Mouse (Mus musculus) limb, embryonic 14.5 days (tissue): ENCODE measurements around the gene Chst10. TPM values are rescaled to one million over a fixed set of nuclear protein-coding genes. Genes with fewer than 3 reads are reported as not detected.

Experiments
- ATAC-seq: fragments of 200-750 bp; cut with Nextera tagmentation; 2 replicates; pipeline ENCODE4 v1.8.0; 2017; ENCODE audit warnings: low read depth, moderate number of reproducible peaks, moderate TSS enrichment; ENCODE audit not compliant: low FRiP score
- DNase-seq: peaks from one replicate; pipeline ENCODE4 v3.0.0-alpha.2; 2015; ENCODE audit warnings: low spot score
- H3K27ac ChIP-seq: fragments of 300-500 bp; sonication (generic); replicated peaks from 2 replicates; pipeline ENCODE4 v1.5.1; 2014; ENCODE audit warnings: low read depth, mild to moderate bottlenecking, low read length, moderate library complexity, mixed read lengths
- H3K27me3 ChIP-seq: fragments of 300-500 bp; sonication (generic); 2 replicates; pipeline ENCODE4 v1.6.1; 2014; ENCODE audit warnings: low read length, mixed read lengths; ENCODE audit not compliant: control insufficient read depth, insufficient read depth
- H3K36me3 ChIP-seq: fragments of 300-500 bp; sonication (generic); 2 replicates; pipeline ENCODE4 v1.6.1; 2014; ENCODE audit warnings: mild to moderate bottlenecking, low read length, moderate library complexity, mixed read lengths; ENCODE audit not compliant: control insufficient read depth, insufficient read depth
- H3K4me1 ChIP-seq: fragments of 300-500 bp; sonication (generic); 2 replicates; pipeline ENCODE4 v1.6.1; 2014; ENCODE audit warnings: antibody characterized with exemption, low read length, mixed read lengths; ENCODE audit not compliant: control insufficient read depth, insufficient read depth
- H3K4me2 ChIP-seq: fragments of 300-500 bp; sonication (generic); replicated peaks from 2 replicates; pipeline ENCODE4 v1.6.1; 2014; ENCODE audit warnings: low read depth, mild to moderate bottlenecking, low read length, moderate library complexity; ENCODE audit not compliant: severe bottlenecking
- H3K4me3 ChIP-seq: fragments of 300-500 bp; sonication (generic); replicated peaks from 2 replicates; pipeline ENCODE4 v1.5.1; 2014; ENCODE audit warnings: low read length
- H3K9ac ChIP-seq: fragments of 300-500 bp; sonication (generic); 2 replicates; pipeline ENCODE4 v1.6.1; 2014; ENCODE audit warnings: mild to moderate bottlenecking, low read depth, low read length, moderate library complexity; ENCODE audit not compliant: severe bottlenecking
- H3K9me3 ChIP-seq: fragments of 300-500 bp; sonication (generic); 2 replicates; pipeline ENCODE4 v1.6.1; 2016; ENCODE audit warnings: low read length; ENCODE audit not compliant: control insufficient read depth
- POLR2A ChIP-seq: fragments of 200-500 bp; IDR thresholded peaks from 2 replicates; pipeline ENCODE4 v1.8.0; 2012; ENCODE audit warnings: inconsistent platforms, mild to moderate bottlenecking, moderate library complexity, borderline replicate concordance; ENCODE audit not compliant: insufficient read depth, insufficient read length; ENCODE audit errors: extremely low read depth
- WGBS: fragments of 180-500 bp; shearing (Covaris S2); extraction: QIAGEN DNeasy Blood & Tissue Kit; methylation state at CpG from one replicate; pipeline ENCODE4 v1.1.7; 2014; 5-methylcytosine and 5-hydroxymethylcytosine counted together
- polyA plus RNA-seq, 2 experiments: library from polyadenylated mRNA; depleted of rRNA in 1 of 2; stranded (reverse) in 1 of 2; unstranded in 1 of 2; fragments of >200 nt; fragmentation: Nextera tagmentation in 1 of 2; extraction: Ambion mirVana in 1 of 2; gene quantifications; 2 replicates each; pipeline versions ENCODE4 v1.2.1 to v1.2.3; 2012 to 2014

Chst10 gene
- polyA plus RNA-seq (2012; rRNA removed) (5.2 and 5.4 TPM in 2 replicates), polyA plus RNA-seq (2014; fragmentation: Nextera tagmentation; extraction: Ambion mirVana) (10.7 and 11.7 TPM in 2 replicates)

- ATAC-seq (peak; percentile 86), DNase-seq (peak; percentile 75)
- Histone ChIP-seq H3K4me1 (no peaks in the 10 kb centered on the region), H3K9ac (peak within 1 kb of the TSS; percentile 72), H3K27ac (0 out of 2 replicates have a peak within 1 kb of the TSS, but pooled peaks have one; percentile 10), H3K4me2 (peak within 1 kb of the TSS; percentile 67), H3K9me3 (no peaks in the 10 kb centered on the region), H3K4me3 (peak within 1 kb of the TSS; percentile 61), H3K27me3 (no peaks in the 10 kb centered on the region; the same call in 1 of the 2 replicates), H3K36me3 (no peaks in the 10 kb centered on the region)
- under 1% methylated on average over 61 of the region's 67 CpGs for WGBS
- no peak for TF ChIP-seq POLR2A
Observed at GRCm38 (mm10) chr1:38897431-38898248, at the start of gene Chst10. TSS of gene Chst10 (minus strand) at chr1:38898161.

- DNase-seq (peak; percentile 64), ATAC-seq (no peak)
- H3K4me2 ChIP-seq, result no peak overlapping the region
- no peaks in the 10 kb centered on the region for H3K9me3 ChIP-seq
- H3K27me3 ChIP-seq, result no peaks in the 10 kb centered on the region
- H3K36me3 ChIP-seq, result no peaks in the 10 kb centered on the region
- TF ChIP-seq POLR2A, result no peak
- WGBS, result 5% methylated on average over 5 of the region's 5 CpGs
- H3K27ac ChIP-seq, result no peak overlapping the region
- no peaks in the 10 kb centered on the region for H3K4me1 ChIP-seq
- H3K9ac ChIP-seq, result no peak overlapping the region
- H3K4me3 ChIP-seq, result no peak overlapping the region
Observed at GRCm38 (mm10) chr1:38939608-38940007, 41.6 kb upstream of the Chst10 start.

- H3K27ac ChIP-seq, result no peak within 1 kb of the TSS
- H3K36me3 ChIP-seq, result no peaks in the 10 kb centered on the region
- DNase-seq (no peak), ATAC-seq (no peak)
- H3K4me2 ChIP-seq, result no peak within 1 kb of the TSS
- no peaks in the 10 kb centered on the region for H3K27me3 ChIP-seq
- TF ChIP-seq POLR2A, result no peak
- 72% methylated on average over 6 of the region's 6 CpGs for WGBS
- no peak within 1 kb of the TSS for H3K4me3 ChIP-seq
- H3K9ac ChIP-seq, result no peak within 1 kb of the TSS
- H3K9me3 ChIP-seq, result no peaks in the 10 kb centered on the region
- H3K4me1 ChIP-seq, result no peaks in the 10 kb centered on the region
Observed at GRCm38 (mm10) chr1:38938849-38939248, 40.9 kb upstream of the Chst10 start, which contains the start of gene Nms. TSS of gene Nms (plus strand) at chr1:38939149.

- ATAC-seq (no peak), DNase-seq (peak; percentile 26)
- Histone ChIP-seq H3K4me1 (no peaks in the 10 kb centered on the region), H3K9ac (no peak overlapping the region), H3K4me2 (no peak overlapping the region), H3K36me3 (no peaks in the 10 kb centered on the region), H3K27ac (no peak overlapping the region), H3K4me3 (no peak overlapping the region), H3K9me3 (no peaks in the 10 kb centered on the region), H3K27me3 (no peaks in the 10 kb centered on the region)
- WGBS, result 24% methylated on average over 6 of the region's 6 CpGs
- TF ChIP-seq POLR2A, result no peak
Observed at GRCm38 (mm10) chr1:38936780-38937179, 38.8 kb upstream of the Chst10 start.

- WGBS, result 32% methylated on average over 5 of the region's 5 CpGs
- no peak for TF ChIP-seq POLR2A
- H3K4me3 ChIP-seq, result no peak overlapping the region
- no peak overlapping the region for H3K9ac ChIP-seq
- no peaks in the 10 kb centered on the region for H3K27me3 ChIP-seq
- H3K4me1 ChIP-seq, result no peaks in the 10 kb centered on the region
- H3K36me3 ChIP-seq, result no peaks in the 10 kb centered on the region
- no peak overlapping the region for H3K4me2 ChIP-seq
- ATAC-seq, result no peak
- H3K27ac ChIP-seq, result no peak overlapping the region
- H3K9me3 ChIP-seq, result no peaks in the 10 kb centered on the region
- no peak for DNase-seq
Observed at GRCm38 (mm10) chr1:38934668-38935067, 36.7 kb upstream of the Chst10 start.
